Mouse (Mus musculus) brown adipose tissue, adult 24 weeks (tissue): ENCODE data around the gene Eif5a. TPM values are rescaled to one million over a fixed set of nuclear protein-coding genes. Genes with fewer than 3 reads are reported as not detected.
A peak's percentile ranks its signal among the peaks of the same experiment; 100 is the strongest.

Experiments used
- H3K27ac ChIP-seq: fragments of 200-500 bp; replicated peaks from 2 replicates; pipeline ENCODE4 v1.5.1; 2012; ENCODE audit warnings: low read depth, mild to moderate bottlenecking, low read length
- H3K4me1 ChIP-seq: fragments of 200-500 bp; 2 replicates; pipeline ENCODE4 v1.6.1; 2012; ENCODE audit warnings: low read length, mixed read lengths; ENCODE audit not compliant: control insufficient read depth, insufficient read depth, insufficient read length
- H3K4me3 ChIP-seq: fragments of 200-500 bp; 2 replicates; pipeline ENCODE4 v1.5.1; 2012; ENCODE audit warnings: low read depth, mild to moderate bottlenecking, low read length, moderate library complexity; ENCODE audit not compliant: insufficient read depth
- polyA plus RNA-seq: library from polyadenylated mRNA; stranded (reverse); fragments of >200 nt; gene quantifications from 2 replicates; pipeline ENCODE4 v1.2.4, GENCODE M21; 2012; ENCODE audit not compliant: missing spikeins, insufficient read depth, insufficient read length

The Eif5a gene
- polyA plus RNA-seq, 1 experiment, result 424 TPM

DNA sequence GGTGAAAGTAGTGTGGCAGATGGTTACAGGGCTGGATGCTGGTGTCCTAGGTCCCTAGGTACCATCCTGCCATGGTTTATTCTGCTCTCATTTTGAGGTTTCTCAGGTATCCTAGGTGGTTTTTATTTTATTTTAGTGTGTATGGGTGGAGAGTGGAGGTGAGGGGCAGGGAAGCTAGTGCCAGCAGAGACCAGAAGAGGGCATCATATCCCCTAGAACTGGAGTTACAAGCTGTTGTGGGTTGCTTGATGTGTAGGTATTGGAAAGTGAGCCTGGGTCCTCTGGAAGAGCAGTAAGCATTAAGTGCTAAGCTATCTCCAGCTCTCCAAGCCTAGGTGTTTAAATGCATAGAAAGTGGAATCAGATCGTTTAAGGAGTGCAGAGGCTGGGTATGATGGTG, 30.5 kb upstream of the Eif5a start:
- Histone ChIP-seq H3K4me1 (no peaks in the 10 kb centered on the region), H3K4me3 (no peak overlapping the region), H3K27ac (no peak overlapping the region)

DNA sequence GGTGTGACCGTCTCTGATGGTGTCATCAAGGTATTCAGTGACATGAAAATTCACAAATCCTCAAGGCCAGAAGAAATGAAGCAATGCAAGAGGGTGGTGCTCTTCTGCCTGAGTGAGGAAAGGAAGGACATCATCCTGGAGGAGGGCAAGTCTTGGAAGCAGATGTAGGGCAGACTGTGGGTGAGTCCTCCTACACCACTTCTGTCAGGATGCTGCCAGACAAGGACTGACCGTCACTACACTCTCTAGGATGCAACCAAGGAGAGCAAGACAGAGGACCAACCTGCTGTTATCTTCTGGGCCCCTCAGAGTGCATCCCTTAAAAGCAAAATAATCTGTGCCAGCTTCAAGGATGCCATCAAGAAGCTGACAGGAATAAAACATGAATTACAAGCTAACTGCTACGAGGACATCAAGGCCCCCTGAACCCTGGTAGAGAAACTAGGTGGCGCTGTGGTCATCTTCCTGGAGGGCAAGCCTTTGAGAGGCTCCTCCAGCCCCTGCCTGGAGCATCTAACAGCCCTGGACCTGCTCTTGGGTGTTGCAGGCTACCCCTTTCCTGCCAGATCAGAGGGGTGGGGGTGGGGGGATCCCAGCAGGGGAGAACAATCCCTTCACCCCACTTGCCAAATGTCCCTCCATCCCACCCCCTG, 29.2 kb upstream of the Eif5a start:
- Histone ChIP-seq H3K4me1 (no peaks in the 10 kb centered on the region), H3K27ac (no peak overlapping the region), H3K4me3 (no peak overlapping the region)

DNA sequence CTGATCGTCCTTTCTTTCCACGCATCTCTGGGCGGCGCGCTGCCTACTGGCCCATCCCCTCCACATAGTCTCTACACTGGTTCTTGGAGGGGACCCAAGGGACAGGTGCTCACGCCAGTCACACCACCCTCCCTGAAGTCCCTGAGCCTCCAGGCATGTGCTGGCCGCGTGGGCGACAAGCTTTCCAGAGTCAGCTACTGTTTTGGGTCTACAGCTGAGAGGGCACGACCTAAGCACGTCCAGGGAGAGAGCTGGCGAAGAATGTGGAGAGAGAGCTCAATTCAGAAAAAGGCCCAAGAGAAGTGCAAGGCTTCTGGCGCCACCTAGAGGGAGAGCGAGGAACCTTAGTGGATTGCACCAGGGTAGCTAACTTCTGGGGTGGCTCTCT, 27.0 kb upstream of the Eif5a start:
- Histone ChIP-seq H3K4me3 (peak overlapping the region; percentile 77), H3K4me1 (peaks cover 11% of the 10 kb centered on the region; the same call in 1 of the 2 replicates), H3K27ac (peak overlapping the region; percentile 67)

DNA sequence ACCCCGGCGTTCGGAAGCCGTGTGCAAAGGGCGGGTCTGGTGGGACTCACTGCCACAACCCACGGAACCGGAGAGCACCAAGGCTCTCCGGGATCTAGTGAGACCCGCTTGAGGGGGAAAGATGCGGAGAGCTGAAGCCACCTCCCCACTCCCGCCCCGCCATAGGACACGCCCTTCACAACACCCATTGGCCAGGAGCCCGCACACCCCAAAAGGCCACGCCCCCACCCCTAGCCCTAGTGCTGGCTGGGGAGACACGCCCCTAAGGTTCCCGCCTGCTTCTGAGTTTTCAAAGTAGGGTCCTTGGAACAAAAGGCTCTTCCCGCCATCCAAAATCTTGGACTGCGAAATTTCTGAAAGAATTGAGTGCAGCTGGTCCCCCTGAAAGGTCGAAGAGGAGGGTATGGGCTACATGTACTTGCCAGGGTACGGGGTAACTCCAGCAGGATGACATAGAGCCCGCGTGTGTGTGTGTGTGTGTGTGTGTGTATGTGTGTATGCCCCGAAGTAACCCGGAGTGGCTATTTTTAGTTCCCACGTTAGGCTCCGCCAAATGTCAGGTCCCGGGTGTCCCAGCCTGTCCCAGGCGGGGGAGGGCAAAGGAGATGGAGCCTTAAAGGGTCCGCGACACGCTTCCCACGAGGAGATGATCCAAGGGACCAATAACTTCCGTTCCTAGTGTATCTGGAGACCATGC, 26.5 kb upstream of the Eif5a start, which contains the start of gene Slc2a4:
TSS of gene Slc2a4 (minus strand) at position 123 of the 697 bp plus-strand sequence.
- peak within 1 kb of the TSS; percentile 92 for H3K27ac ChIP-seq
- H3K4me3 ChIP-seq, result peak within 1 kb of the TSS; percentile 77
- peaks cover 11% of the 10 kb centered on the region; the same call in 1 of the 2 replicates for H3K4me1 ChIP-seq

DNA sequence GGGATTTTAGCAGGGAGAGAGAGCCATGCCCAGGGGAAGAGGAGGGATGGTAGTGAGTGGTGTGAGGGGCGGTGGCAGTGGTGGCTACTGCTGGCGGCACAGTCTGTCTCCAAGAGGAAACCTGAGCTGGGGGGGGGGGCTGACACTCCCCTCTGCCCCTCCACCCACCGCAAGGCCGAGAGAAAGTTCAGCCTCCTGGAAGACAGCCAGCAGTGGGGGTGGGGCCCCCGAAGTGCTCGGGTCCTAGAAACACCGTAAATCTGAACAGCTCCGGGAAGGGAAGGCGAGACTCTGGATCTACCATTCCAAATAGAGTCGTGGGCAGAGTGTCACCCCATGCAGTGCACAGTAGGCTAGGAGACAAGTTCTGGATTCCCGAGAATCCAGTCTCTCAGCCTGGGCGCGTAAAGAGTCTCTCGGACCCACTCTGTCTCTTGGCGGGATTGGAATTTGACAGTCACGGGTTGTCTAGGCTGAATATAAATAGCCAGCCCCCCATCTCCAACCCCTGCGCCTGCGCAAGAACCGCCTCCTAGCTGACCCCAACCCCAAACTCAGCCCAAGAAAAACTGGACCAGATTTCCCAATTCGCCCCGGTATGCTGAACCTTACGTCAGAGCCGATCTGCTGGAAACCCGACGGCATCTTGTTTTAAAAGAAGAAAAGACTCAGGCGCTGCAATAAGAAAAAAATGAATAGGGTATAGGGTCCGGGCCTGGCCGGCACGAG, 25.7 kb upstream of the Eif5a start:
- H3K4me1 ChIP-seq, result peaks cover 11% of the 10 kb centered on the region; the same call in 1 of the 2 replicates
- H3K4me3 ChIP-seq, result peak overlapping the region; percentile 77
- H3K27ac ChIP-seq, result peak overlapping the region; percentile 92

DNA sequence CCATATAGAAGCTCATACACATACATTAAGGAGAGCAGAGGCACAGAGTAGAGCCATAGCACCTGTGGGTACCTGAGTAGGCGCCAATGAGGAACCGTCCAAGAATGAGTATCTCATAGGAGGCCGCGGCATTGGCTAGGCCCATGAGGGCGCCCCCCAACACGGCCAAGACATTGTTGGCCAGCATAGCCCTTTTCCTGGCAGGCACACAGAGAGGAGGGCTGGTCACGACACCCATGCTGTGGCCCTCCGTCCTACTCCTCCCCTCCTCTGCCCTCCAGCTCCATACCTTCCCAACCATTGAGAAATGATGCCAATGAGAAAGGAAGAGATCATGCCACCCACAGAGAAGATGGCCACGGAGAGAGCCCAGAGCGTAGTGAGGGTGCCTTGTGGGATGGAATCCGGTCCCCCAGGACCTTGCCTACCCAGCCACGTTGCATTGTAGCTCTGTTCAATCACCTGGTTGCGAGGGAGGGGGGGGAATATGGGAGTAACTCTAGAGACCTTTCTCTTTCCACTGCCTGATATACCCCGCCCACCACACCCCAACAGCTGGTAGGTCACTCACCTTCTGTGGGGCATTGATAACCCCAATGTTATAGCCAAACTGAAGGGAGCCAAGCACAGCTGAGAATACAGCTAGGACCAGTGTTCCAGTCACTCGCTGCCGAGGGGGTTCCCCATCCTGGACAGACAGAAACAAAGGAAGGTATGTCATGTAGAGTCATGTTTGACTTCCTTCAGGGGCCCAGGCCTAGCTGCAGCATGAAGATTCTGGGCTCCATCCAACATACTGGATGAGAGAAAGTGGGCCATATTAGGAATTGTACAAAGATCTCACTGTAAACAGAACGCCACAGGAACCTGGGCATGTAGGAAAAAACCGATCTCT, 24.5 kb upstream of the Eif5a start:
- Histone ChIP-seq H3K4me3 (peak overlapping the region; percentile 77), H3K4me1 (peaks cover 11% of the 10 kb centered on the region; the same call in 1 of the 2 replicates), H3K27ac (peak overlapping the region; percentile 92)

DNA sequence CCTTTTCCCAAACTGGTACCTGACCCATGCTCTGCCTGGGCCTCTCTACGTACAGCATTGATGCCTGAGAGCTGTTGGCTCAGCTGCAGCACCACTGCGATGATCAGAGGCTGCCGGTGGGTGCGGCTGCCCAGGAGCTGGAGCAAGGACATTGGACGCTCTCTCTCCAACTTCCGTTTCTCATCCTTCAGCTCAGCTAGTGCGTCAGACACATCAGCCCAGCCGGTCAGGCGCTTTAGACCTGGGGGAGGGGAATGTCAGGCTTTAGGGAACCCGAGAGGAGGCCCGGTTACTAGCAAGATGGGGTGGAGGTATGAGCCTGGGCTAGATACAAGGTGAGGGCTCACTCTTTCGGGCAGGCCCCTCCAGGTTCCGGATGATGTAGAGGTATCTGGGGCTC, 23.5 kb upstream of the Eif5a start:
- peak overlapping the region; percentile 77 for H3K4me3 ChIP-seq
- peak overlapping the region; percentile 92 for H3K27ac ChIP-seq
- peaks cover 11% of the 10 kb centered on the region; the same call in 1 of the 2 replicates for H3K4me1 ChIP-seq

DNA sequence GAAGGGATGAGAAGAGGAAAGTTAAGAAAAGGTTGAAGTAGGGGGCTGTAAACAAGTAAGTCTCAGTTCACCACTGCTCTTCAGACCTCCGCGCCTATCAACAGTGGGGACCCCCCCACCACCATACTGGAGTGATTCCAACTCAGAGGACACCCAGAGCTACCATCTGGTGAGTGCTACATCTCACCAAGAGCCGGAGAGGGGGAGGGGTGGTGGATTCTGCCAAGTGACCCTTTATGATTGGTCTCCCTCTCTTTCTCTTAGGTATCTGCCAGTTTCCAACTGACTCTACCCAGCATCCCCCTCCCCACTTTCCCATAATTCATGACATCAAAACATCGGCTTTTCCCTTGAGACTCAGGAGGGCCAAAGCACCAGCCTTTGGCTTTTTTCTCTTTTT, 19.2 kb upstream of the Eif5a start:
- H3K27ac ChIP-seq, result no peak overlapping the region

DNA sequence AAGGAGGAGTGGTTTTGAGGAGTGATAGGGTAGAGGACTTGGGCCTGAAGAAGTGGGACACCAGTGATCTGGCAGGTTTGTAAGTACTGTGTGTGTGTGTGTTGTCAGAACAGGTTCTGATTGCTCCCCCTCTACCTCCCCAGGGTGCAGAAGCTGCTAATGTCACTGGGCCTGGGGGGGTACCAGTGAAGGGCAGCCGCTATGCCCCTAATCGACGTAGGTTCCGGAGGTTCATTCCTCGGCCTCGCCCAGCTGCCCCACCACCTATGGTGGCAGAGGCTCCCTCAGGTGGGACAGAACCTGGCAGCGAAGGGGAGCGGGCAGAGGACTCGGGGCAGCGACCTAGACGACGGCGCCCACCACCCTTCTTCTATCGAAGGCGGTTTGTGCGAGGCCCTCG, 18.0 kb upstream of the Eif5a start:
- H3K27ac ChIP-seq, result peak overlapping the region; percentile 72
- no peak overlapping the region for H3K4me3 ChIP-seq
- peaks cover 15% of the 10 kb centered on the region for H3K4me1 ChIP-seq

More for the DNA sequence above, 19.2 kb upstream of the Eif5a start:
- H3K4me1 ChIP-seq, result peaks cover 24% of the 10 kb centered on the region
- H3K4me3 ChIP-seq, result no peak overlapping the region

DNA sequence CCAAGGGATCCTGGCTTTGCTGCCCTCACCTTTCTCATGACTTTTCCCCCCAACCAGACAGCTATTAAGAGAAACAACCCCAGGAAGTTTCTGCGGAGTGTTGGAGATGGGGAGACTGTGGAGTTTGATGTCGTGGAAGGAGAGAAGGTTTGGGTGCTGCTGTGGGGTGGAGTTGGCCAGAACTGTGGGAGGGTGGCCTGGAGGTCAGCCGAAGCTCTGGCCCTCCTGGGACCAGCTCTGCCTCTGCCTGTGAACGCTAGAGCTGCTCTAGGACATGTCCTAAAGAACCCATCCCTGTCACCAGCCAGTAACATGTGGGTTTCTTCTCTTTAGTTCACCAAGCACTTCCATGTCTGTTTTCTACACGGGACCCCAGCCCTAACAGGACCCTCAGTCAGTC, 17.4 kb upstream of the Eif5a start:
- Histone ChIP-seq H3K4me1 (peaks cover 12% of the 10 kb centered on the region), H3K27ac (peak overlapping the region; percentile 72), H3K4me3 (no peak overlapping the region)

DNA sequence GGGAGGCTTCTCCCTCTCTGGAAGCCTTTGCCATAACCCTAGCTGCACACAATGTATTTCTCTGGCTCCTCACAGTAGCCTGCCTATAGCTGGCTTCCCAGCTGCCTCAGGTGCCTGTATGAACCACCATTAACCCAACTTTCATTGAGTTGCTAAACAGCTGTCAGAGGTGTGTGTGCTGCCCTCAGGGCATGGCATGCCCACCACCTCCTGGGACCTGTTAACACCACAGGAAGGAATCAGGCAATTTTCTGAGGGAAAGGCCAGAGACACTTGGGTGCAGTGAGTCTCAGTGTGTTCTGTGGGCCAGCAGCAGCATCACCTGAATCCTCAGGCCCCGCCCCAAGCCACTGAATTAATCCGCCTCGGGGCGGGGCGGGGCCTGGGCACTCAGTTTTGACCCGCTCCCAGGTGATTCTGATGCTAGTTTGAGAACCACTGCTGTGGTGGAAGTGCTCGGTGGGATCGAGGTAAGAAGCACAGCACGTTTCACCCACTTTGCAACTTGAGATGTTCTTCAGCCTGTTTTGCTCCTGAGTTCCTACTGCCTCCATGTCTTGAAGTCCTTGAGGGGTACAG, 16.7 kb upstream of the Eif5a start:
- Histone ChIP-seq H3K27ac (peak overlapping the region; percentile 88), H3K4me3 (no peak overlapping the region)

DNA sequence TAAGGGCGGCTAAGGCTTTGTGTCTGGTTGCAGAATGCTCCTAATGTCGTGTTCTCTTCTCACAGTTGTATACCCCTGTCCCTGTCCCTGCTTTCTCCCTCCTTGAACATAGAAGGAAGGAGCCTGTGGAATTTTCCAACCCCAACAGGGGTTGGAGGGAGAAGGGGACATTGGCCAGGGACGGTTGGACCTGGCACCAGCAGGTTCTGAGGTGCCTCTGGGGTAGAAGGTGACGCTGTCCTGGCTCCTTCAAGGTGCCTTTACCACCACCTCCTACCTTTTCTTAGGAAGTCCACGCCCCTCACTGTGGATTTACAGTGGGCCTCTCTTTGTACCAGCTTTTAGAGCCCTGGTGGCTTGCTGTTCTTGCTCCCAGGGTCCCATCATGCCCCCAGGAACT, 16.1 kb upstream of the Eif5a start:
- H3K4me3 ChIP-seq, result no peak overlapping the region
- peaks cover 12% of the 10 kb centered on the region for H3K4me1 ChIP-seq
- H3K27ac ChIP-seq, result peak overlapping the region; percentile 88

More for the DNA sequence above, 16.7 kb upstream of the Eif5a start:
- H3K4me1 ChIP-seq, result peaks cover 12% of the 10 kb centered on the region

DNA sequence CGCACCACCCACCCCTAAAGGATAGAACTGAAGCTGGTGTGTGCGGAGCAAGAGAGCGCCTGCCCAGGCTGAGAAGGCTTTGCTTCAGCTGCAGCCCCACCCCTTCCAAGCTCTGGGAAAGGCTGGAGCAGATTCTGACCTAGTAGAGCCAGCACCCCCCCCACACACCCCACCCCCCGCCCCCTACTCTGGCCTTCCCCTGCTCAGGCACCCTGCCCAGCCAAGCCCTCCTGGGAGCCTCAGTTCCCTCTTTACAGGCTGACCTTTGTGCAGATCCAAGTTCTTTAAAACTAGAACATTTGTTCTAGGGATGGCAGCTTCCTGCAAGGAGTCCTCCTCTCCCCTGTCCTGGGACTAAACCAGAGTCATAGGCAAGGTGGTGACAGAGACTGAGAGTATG, 15.6 kb upstream of the Eif5a start:
- Histone ChIP-seq H3K27ac (peak overlapping the region; percentile 88), H3K4me3 (0 out of 2 replicates have a peak overlapping the region, but pooled peaks have one; percentile 46), H3K4me1 (peaks cover 12% of the 10 kb centered on the region)

DNA sequence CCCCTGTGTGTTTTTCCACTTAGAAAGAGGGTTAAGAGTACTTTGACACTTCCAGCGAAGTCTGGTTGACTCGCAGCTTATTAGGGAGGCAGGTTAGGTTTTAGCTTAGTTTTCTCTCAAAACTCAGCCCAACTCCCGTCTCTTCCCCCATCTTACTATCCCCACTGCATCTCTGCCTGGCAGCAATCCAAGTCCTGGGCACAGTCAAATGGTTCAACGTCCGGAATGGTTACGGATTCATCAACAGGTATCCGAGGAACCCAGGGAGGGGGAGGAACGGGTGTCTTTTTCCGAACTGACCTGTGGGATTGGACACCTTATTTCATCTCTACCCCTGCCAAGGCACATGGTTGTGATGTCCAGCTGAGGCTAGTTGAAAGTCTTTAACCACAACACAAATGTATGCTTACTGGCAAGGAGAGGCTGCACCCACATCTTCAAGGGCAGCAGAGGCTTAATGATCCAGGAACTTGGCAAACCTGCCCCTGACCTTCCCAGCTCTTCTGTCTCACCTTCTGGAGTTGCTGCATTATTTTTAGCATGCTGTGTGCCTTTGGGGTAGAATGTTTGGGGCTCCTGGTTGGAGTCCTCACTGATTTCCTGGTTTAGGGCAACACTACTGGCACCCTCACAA, 15.1 kb upstream of the Eif5a start:
- Histone ChIP-seq H3K4me1 (peaks cover 12% of the 10 kb centered on the region), H3K27ac (peak overlapping the region; percentile 47), H3K4me3 (peak overlapping the region; percentile 46)
